Mouse (Mus musculus) stomach, embryonic 15.5 days (tissue): ENCODE results near the gene Il4i1. TPM values are rescaled to one million over a fixed set of nuclear protein-coding genes. Genes with fewer than 3 reads are reported as not detected.
"Not testable (repeated sequence)": the region's sequence is repeated elsewhere in the genome, so short reads cannot be mapped to it uniquely, and the experiment has no call there.

Experiments
- ATAC-seq: fragments of 200-750 bp; cut with Nextera tagmentation; 2 replicates; pipeline ENCODE4 v1.8.0; 2017; ENCODE audit warnings: low read depth, moderate number of reproducible peaks, moderate TSS enrichment; ENCODE audit not compliant: insufficient read depth, low FRiP score
- H3K27ac ChIP-seq: fragments of 300-500 bp; sonication (generic); 2 replicates; pipeline ENCODE4 v1.5.1; 2015; ENCODE audit warnings: mild to moderate bottlenecking, inconsistent platforms
- H3K27me3 ChIP-seq: fragments of 300-500 bp; sonication (generic); replicated peaks from 2 replicates; pipeline ENCODE4 v1.6.1; 2015; ENCODE audit warnings: inconsistent platforms
- H3K36me3 ChIP-seq: fragments of 300-500 bp; sonication (generic); 2 replicates; pipeline ENCODE4 v1.6.1; 2015; ENCODE audit warnings: inconsistent platforms
- H3K4me1 ChIP-seq: fragments of 300-500 bp; sonication (generic); 2 replicates; pipeline ENCODE4 v1.6.1; 2015; ENCODE audit warnings: inconsistent platforms
- H3K4me2 ChIP-seq: fragments of 300-500 bp; sonication (generic); 2 replicates; pipeline ENCODE4 v1.6.1; 2015; ENCODE audit warnings: mild to moderate bottlenecking, inconsistent platforms
- H3K4me3 ChIP-seq: fragments of 300-500 bp; sonication (generic); replicated peaks from 2 replicates; pipeline ENCODE4 v1.5.1; 2015; ENCODE audit warnings: inconsistent platforms
- H3K9ac ChIP-seq: fragments of 300-500 bp; sonication (generic); 2 replicates; pipeline ENCODE4 v1.6.1; 2015; ENCODE audit warnings: inconsistent platforms
- H3K9me3 ChIP-seq: fragments of 300-500 bp; sonication (generic); 2 replicates; pipeline ENCODE4 v1.6.1; 2016; ENCODE audit warnings: inconsistent platforms
- WGBS: fragments of 180-500 bp; shearing (Covaris S2); methylation state at CpG from one replicate; pipeline ENCODE4 v1.1.7; 2015; 5-methylcytosine and 5-hydroxymethylcytosine counted together
- polyA plus RNA-seq: library from polyadenylated mRNA; unstranded; fragments of >200 nt; fragmentation: Nextera tagmentation; extraction: Ambion mirVana; gene quantifications from 2 replicates; pipeline ENCODE4 v1.2.1, GENCODE M21; 2015

Il4i1 gene
- polyA plus RNA-seq, 1 experiment from 2014 or later: 1.4 TPM

DNA sequence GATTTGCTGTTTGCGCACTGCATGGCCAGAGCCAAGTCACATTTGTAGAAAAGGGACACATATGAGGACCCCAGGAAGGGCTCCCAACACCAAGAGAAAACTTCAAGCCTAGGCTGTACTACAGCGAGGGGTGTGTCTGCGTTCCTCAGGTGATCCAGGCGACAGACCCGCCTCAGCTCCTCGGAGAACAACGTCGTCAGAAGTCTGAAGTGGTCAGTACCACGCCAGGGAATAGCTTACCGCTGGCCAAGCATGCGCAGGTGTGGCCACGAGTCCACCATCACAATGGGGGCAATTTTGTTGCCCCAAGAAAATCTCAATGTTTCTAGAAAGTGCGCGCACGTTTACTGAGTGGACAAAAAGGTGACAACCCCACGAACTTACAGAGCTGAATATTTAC lies 52.3 kb downstream of the Il4i1 start:
- Histone ChIP-seq H3K4me3 (peak overlapping the region; percentile 97), H3K27me3 (no peaks in the 10 kb centered on the region), H3K9ac (peak overlapping the region; percentile 100; the same call in 1 of the 2 replicates), H3K27ac (peak overlapping the region; percentile 100), H3K9me3 (no peaks in the 10 kb centered on the region), H3K4me1 (peaks cover 51% of the 10 kb centered on the region), H3K4me2 (peak overlapping the region; percentile 81), H3K36me3 (peaks cover 16% of the 10 kb centered on the region)
- WGBS: 5% methylated on average over 16 of the region's 16 CpGs
- no peak for ATAC-seq

DNA sequence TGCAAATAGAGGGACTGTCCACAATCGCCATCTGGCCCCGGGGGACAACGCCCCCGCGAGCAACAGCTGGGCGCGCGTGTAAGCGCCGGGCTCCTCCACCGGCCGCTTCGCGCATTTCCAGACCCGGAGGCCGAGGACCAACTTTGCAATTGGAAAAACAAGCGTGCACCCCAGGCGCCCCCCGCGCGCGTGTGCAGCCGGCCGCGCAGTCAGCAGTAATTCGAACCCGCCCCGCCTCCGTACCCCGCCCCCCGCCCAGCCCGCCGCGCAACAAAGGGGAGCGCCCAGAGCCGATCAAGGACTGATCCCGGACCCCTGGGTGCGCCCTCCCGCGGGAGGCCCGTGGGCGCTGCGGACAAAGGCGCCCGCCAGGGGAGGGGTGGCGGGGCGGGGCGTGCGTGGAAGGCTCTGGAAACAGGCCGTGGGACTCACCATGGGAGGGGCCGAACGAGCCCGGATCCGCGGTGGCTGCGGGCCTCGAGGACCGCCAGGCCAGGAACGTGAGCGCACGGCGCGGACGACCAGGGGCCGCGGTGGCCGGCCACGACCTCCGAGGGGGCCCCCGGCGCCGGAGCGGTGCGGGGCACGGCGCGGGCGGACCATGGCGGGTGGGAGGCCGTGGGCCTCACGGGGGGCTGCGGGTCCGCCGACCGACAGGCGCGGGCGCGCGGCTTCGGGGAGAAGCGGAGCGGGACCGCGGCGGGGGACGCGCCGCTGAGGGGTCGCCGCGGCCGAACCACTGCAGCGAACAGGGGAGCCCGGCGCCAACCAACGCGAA lies 52.9 kb downstream of the Il4i1 start:
- Histone ChIP-seq H3K9ac (peak overlapping the region; percentile 100), H3K4me2 (peak overlapping the region; percentile 81), H3K27ac (peak overlapping the region; percentile 100), H3K4me3 (peak overlapping the region; percentile 97), H3K27me3 (no peaks in the 10 kb centered on the region), H3K36me3 (peaks cover 10% of the 10 kb centered on the region), H3K4me1 (peaks cover 47% of the 10 kb centered on the region), H3K9me3 (no peaks in the 10 kb centered on the region)
- ATAC-seq: peak; percentile 55
- under 1% methylated on average over 103 of the region's 108 CpGs for WGBS

DNA sequence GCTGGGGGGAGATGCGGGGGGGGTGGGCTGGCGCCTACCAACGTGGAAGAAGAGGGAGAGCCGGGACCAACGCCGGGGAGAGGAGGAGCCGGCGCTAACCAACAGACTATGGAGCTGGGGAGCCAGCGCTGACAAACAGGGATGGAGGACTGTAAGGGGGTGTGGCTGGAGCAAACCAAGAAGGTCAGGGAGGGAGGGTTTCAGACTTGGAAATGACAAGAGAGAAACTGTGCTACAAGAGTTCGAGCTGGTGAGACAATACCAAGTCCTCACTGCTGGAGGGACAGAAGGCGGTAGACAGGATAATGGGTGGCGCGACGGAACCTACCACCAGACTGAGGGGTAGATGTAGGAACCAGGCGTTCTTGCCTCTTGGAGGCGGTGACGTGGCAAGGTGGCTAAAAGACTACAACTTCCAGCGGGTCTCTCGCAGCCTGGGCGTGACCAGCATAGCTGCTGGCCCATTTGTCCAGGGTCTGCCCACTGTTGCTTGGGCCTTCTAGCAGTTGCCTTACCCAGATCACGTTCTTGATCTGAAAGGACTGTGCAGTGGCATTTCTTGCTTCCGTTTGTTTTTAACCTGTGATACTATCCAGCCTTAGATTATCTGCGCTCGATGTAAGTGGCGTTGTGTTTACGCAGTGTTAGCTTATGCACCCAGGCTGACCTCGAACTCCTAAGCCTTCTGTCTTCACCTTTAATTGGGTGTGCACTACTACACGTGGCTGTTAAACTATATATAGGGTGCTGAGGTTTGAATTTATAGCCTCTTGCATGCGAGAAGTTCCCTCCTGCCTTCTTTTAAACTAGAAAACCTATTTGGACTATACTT lies 53.7 kb downstream of the Il4i1 start, which contains the start of gene Ptov1:
TSS of gene Ptov1 (minus strand) at position 92 of the 832 bp plus-strand sequence.
- peak within 1 kb of the TSS; percentile 100 for H3K27ac ChIP-seq
- 4% methylated on average over 29 of the region's 29 CpGs for WGBS
- peak within 1 kb of the TSS; percentile 97 for H3K4me3 ChIP-seq
- H3K9ac ChIP-seq: peak within 1 kb of the TSS; percentile 100
- peak within 1 kb of the TSS; percentile 81 for H3K4me2 ChIP-seq
- ATAC-seq: peak; percentile 89
- peaks cover 2% of the 10 kb centered on the region for H3K36me3 ChIP-seq
- H3K9me3 ChIP-seq: no peaks in the 10 kb centered on the region
- no peaks in the 10 kb centered on the region for H3K27me3 ChIP-seq
- H3K4me1 ChIP-seq: peaks cover 47% of the 10 kb centered on the region

- Histone ChIP-seq H3K9ac (no peak overlapping the region), H3K9me3 (no peaks in the 10 kb centered on the region), H3K27ac (peak overlapping the region; percentile 100), H3K36me3 (no peaks in the 10 kb centered on the region), H3K4me2 (peak overlapping the region; percentile 81), H3K4me1 (peaks cover 40% of the 10 kb centered on the region), H3K27me3 (no peaks in the 10 kb centered on the region), H3K4me3 (peak overlapping the region; percentile 97)
- no peak for ATAC-seq
- WGBS: 77% methylated on average over 6 of the region's 6 CpGs
Measured at GRCm38 (mm10) chr7:44870614-44871013, 54.4 kb downstream of the Il4i1 start.

GRCm38 (mm10) chr7:44871181-44871580 lies 55.0 kb downstream of the Il4i1 start:
- no peak overlapping the region for H3K9ac ChIP-seq
- no peak for ATAC-seq
- no peaks in the 10 kb centered on the region for H3K9me3 ChIP-seq
- no peaks in the 10 kb centered on the region for H3K36me3 ChIP-seq
- H3K27me3 ChIP-seq: no peaks in the 10 kb centered on the region
- peaks cover 34% of the 10 kb centered on the region for H3K4me1 ChIP-seq
- no peak overlapping the region for H3K4me3 ChIP-seq
- WGBS: 85% methylated on average over 1 of the region's 1 CpGs
- no peak overlapping the region for H3K27ac ChIP-seq
- H3K4me2 ChIP-seq: no peak overlapping the region

- not testable (repeated sequence) for H3K27ac ChIP-seq, H3K36me3 ChIP-seq, H3K9me3 ChIP-seq, H3K4me3 ChIP-seq, H3K9ac ChIP-seq, H3K4me2 ChIP-seq, H3K27me3 ChIP-seq, ATAC-seq
- 92% methylated on average over 2 of the region's 2 CpGs for WGBS
- H3K4me1 ChIP-seq: peaks cover 28% of the 10 kb centered on the region
Measured at GRCm38 (mm10) chr7:44871774-44872173, 55.6 kb downstream of the Il4i1 start.

GRCm38 (mm10) chr7:44877833-44878232 lies 61.6 kb downstream of the Il4i1 start:
- 0 out of 2 replicates have a peak, but pooled peaks cover 6% of the 10 kb centered on the region for H3K4me1 ChIP-seq
- H3K9ac ChIP-seq: no peak overlapping the region
- no peaks in the 10 kb centered on the region for H3K27me3 ChIP-seq
- H3K36me3 ChIP-seq: peaks cover 48% of the 10 kb centered on the region
- ATAC-seq: no peak
- H3K27ac ChIP-seq: no peak overlapping the region
- no peak overlapping the region for H3K4me2 ChIP-seq
- WGBS: 87% methylated on average over 14 of the region's 14 CpGs
- no peaks in the 10 kb centered on the region for H3K9me3 ChIP-seq
- no peak overlapping the region for H3K4me3 ChIP-seq

DNA sequence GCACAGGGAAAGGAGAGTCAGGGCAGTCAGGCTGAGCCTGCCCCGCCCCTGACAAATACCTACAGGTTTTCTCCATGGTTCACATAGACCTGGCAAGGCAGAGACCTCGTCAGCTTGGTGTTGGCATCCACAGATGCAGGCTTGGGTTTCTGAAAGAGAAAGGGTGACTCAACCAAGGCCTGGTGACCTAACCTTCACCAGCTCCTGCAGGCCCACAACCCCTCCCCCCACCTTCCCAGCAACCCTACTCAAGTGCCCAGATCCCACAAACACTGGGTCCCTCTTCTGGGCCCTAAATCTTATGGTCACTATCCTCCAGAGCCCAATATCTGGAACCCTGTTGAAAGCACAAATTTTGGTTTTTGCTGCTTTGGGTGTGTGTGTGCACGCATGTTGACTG lies 66.8 kb downstream of the Il4i1 start:
- Histone ChIP-seq H3K27me3 (no peaks in the 10 kb centered on the region), H3K4me2 (no peak overlapping the region), H3K36me3 (peaks cover 66% of the 10 kb centered on the region), H3K9ac (no peak overlapping the region), H3K27ac (no peak overlapping the region), H3K9me3 (no peaks in the 10 kb centered on the region), H3K4me1 (no peaks in the 10 kb centered on the region), H3K4me3 (no peak overlapping the region)
- ATAC-seq: no peak
- WGBS: 96% methylated on average over 3 of the region's 3 CpGs

DNA sequence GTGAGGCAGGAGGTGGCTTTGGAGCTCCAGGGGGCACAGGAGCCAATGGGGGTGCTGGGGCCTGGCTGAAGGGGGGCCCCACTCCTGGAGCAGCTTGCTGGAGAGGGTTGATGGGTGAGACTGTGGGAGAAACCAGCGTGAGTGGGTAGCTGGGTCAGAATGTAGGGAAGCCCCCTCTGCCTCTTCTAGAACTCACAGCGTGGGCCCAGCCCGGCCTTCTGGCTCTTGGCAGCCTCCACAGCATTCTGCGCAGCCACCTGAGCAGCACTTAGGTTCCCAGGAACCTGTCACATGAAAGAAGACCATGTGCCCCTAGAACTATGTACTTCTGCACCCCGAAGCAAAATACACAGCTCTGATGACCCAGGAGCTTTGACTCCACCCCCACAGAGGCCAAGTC lies 68.5 kb downstream of the Il4i1 start:
- Histone ChIP-seq H3K4me2 (no peak overlapping the region), H3K4me1 (no peaks in the 10 kb centered on the region), H3K27me3 (no peaks in the 10 kb centered on the region), H3K9me3 (no peaks in the 10 kb centered on the region), H3K9ac (no peak overlapping the region), H3K27ac (no peak overlapping the region), H3K36me3 (peaks cover 63% of the 10 kb centered on the region), H3K4me3 (no peak overlapping the region)
- ATAC-seq: no peak
- WGBS: 95% methylated on average over 5 of the region's 5 CpGs

GRCm38 (mm10) chr7:44886964-44887363 lies 70.8 kb downstream of the Il4i1 start:
- Histone ChIP-seq H3K9me3 (no peaks in the 10 kb centered on the region), H3K4me1 (peaks cover 14% of the 10 kb centered on the region), H3K4me2 (no peak overlapping the region), H3K27me3 (no peaks in the 10 kb centered on the region), H3K27ac (no peak overlapping the region), H3K4me3 (no peak overlapping the region), H3K36me3 (peaks cover 40% of the 10 kb centered on the region), H3K9ac (no peak overlapping the region)
- no peak for ATAC-seq
- 85% methylated on average over 7 of the region's 7 CpGs for whole genome bisulfite sequencing

DNA sequence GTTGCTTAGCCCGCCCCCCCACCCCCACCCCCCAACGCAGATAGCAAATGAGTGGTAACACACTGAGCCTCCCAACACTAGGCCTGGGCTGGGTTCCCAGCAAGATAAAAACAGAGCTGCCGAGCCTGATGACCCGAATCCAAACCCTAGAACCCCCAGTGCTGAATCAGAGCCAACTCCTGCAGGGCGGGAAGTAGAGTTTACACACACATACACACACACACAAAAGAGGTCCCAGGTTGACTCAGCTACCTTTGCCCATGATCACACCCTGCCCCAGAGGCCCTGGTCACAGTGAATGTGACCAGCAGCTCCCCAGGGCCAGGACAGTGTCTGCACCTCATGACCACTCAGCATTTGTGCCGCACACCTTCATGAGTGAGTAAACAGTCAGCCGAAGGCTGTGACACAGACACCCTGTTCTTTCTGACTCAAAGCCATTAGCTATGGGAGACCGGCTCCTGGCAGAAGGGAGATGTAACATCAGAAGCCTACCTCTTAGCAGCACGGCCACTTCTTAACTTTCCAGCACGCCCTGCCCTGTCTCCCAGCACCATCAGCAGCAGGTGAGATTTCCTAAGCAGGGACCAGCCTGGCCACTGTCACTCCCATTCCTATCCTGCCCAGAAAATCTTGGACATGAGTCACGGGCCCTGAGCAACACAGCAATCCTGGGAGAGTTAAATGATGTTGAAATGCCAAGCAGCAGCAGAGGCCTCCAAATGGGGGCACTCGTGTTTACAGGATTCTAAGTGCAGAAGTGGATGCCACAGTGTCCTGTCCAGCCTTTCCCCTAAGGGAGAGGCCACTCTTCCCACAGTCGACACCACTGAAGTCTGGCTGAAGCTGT lies 72.3 kb downstream of the Il4i1 start:
- no peaks in the 10 kb centered on the region for H3K9me3 ChIP-seq
- peaks cover 18% of the 10 kb centered on the region for H3K4me1 ChIP-seq
- H3K9ac ChIP-seq: no peak overlapping the region
- H3K4me3 ChIP-seq: no peak overlapping the region
- no peak overlapping the region; the same call in 1 of the 2 replicates for H3K27ac ChIP-seq
- WGBS: 84% methylated on average over 13 of the region's 13 CpGs
- no peaks in the 10 kb centered on the region for H3K27me3 ChIP-seq
- H3K36me3 ChIP-seq: peaks cover 28% of the 10 kb centered on the region
- ATAC-seq: 0 out of 2 replicates have a peak, but pooled peaks have one; percentile 1
- H3K4me2 ChIP-seq: no peak overlapping the region
